12 mouse cellular contexts compared by ENCODE assay signal in the genomic region with DNA sequence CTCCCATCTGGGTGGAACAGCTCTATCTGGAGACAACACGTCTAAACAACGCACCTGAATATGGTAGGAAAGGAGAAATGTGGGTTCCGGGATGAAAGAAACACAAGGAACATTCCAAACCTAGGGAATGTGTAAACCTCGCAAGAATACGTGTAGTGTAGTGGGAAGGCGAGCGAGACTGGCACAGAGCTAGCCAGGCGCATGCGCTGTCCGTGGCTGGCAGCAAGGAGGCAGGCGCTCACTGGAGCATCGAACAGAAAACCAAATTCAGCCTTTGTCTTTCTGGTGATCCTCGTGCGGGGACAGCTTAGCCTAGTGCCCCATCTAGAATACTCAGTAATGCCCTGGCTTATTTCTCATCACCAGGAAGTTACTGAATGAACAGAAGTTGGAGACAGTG. TPM values are rescaled to one million over a fixed set of nuclear protein-coding genes. Genes with fewer than 3 reads are reported as not detected.
DNase-seq lines count a peak whose midpoint lies in the region; ATAC-seq and TF ChIP-seq lines count a peak whose summit lies in the region.
"Had no signal": no experiment of that assay in that cellular context is flagged by ENCODE, and none has a peak within 500 bp of the region (broad histone marks: within the 10 kb centered on the region; RNA-seq: fewer than 3 reads in every experiment).

No protein-coding gene starts in this region.

- peaks cover 9% of the 10 kb centered on the region for H3K4me1 ChIP-seq in testis, adult 2 months (ENCODE audit: control insufficient read depth, insufficient read depth, low read length)
- H3K4me1 ChIP-seq in kidney, embryonic 15.5 days = peaks cover 25% of the 10 kb centered on the region
- H3K4me1 ChIP-seq in heart, embryonic 12.5 days (replicated peaks) = peaks cover 15% of the 10 kb centered on the region

- H3K36me3 ChIP-seq in testis, adult 2 months (ENCODE audit: control insufficient read depth, insufficient read depth, low read length) = no peaks in the 10 kb centered on the region
- no peaks in the 10 kb centered on the region for H3K36me3 ChIP-seq in kidney, embryonic 15.5 days
- no peaks in the 10 kb centered on the region for H3K36me3 ChIP-seq in splenic B cell, adult 2 months (ENCODE audit: control insufficient read depth, insufficient read depth, low read length, poor library complexity, severe bottlenecking)
- H3K36me3 ChIP-seq in heart, embryonic 12.5 days = no peaks in the 10 kb centered on the region

- H3K9me3 ChIP-seq in kidney, embryonic 15.5 days (replicated peaks) = no peaks in the 10 kb centered on the region
- H3K9me3 ChIP-seq in heart, embryonic 12.5 days (replicated peaks) = no peaks in the 10 kb centered on the region

- DNase-seq in kidney, adult 9 months = peak; percentile 30
- DNase-seq in kidney, adult 11 months = no peak
- DNase-seq in testis, postnatal 14 days (ENCODE audit: low spot score) = no peak
- DNase-seq in splenic B cell, adult 2 months (ENCODE audit: low read depth, low spot score) = peak; percentile 7
- DNase-seq: heart, postnatal 4 days; layer of hippocampus, postnatal 36 days; right cerebral cortex, postnatal 14 days had no signal

- WGBS in kidney, embryonic 15.5 days = 80% methylated on average over 14 of the region's 14 CpGs
- WGBS in heart, embryonic 12.5 days = 71% methylated on average over 14 of the region's 14 CpGs

- no peak for TF ChIP-seq POLR2A in testis, adult 2 months (IDR thresholded peaks at IDR 0.05; ENCODE audit: control insufficient read depth, low read depth, low read length)

- H3K27me3 ChIP-seq in testis, adult 2 months (ENCODE audit: control insufficient read depth, insufficient read depth, low read length) = no peaks in the 10 kb centered on the region
- no peaks in the 10 kb centered on the region for H3K27me3 ChIP-seq in kidney, embryonic 15.5 days
- no peaks in the 10 kb centered on the region for H3K27me3 ChIP-seq in splenic B cell, adult 2 months (ENCODE audit: control insufficient read depth, insufficient read depth, low read length, poor library complexity, severe bottlenecking)
- no peaks in the 10 kb centered on the region for H3K27me3 ChIP-seq in heart, embryonic 12.5 days (replicated peaks)

- peak overlapping the region; percentile 0; the same call in 1 of the 2 replicates for H3K4me3 ChIP-seq in testis, adult 2 months (ENCODE audit: control insufficient read depth, low read depth, low read length)
- H3K4me3 ChIP-seq in kidney, embryonic 15.5 days (replicated peaks) = no peak overlapping the region
- no peak overlapping the region for H3K4me3 ChIP-seq in heart, embryonic 12.5 days

- no peak for ATAC-seq in kidney, embryonic 15.5 days (replicated peaks; ENCODE audit: low FRiP score)
- ATAC-seq in heart, embryonic 12.5 days (ENCODE audit: insufficient number of reproducible peaks, low FRiP score) = no peak
- ATAC-seq: intestine, embryonic 16.5 days had no signal

- no peak overlapping the region for H3K4me2 ChIP-seq in kidney, embryonic 15.5 days
- no peak overlapping the region for H3K4me2 ChIP-seq in heart, embryonic 12.5 days

- no peak overlapping the region for H3K9ac ChIP-seq in kidney, embryonic 15.5 days
- H3K9ac ChIP-seq in heart, embryonic 12.5 days = no peak overlapping the region

- H3K27ac ChIP-seq in testis, adult 2 months (ENCODE audit: control insufficient read depth, insufficient read depth, low read depth, low read length) = no peak overlapping the region
- H3K27ac ChIP-seq in kidney, embryonic 15.5 days = peak overlapping the region; percentile 72
- H3K27ac ChIP-seq in heart, embryonic 12.5 days (ENCODE audit: poor library complexity, severe bottlenecking) = no peak overlapping the region

- no peak for TF ChIP-seq CTCF in testis, adult 2 months (IDR thresholded peaks at IDR 0.05; ENCODE audit: control insufficient read depth, insufficient read depth, insufficient replicate concordance, low read depth, low read length)

RNA-seq across cellular contexts. Expression of gene Habp2, which starts 23.2 kb away (rescaled TPM):
- 0.13 TPM in 1 of 2 replicates, not detected in the other for polyA plus RNA-seq in testis, adult 2 months (2012; rRNA removed)
- 30.8 and 31.2 TPM in 2 replicates for polyA plus RNA-seq in kidney, embryonic 15.5 days (2015; fragmentation: Nextera tagmentation; extraction: Ambion mirVana)
- polyA plus RNA-seq in heart, embryonic 12.5 days (2016; fragmentation: Nextera tagmentation; extraction: Ambion mirVana) = 1.1 and 1.9 TPM in 2 replicates
- polyA plus RNA-seq: cortical plate, adult 2 months had no signal

Comparison
In these comparisons a context has a peak if more than half of its experiments do, and no peak if none do; other contexts are left out.
1. DNase-seq: peak in kidney, adult 9 months (single experiment) and splenic B cell, adult 2 months (single experiment); none in kidney, adult 11 months (single experiment) and testis, postnatal 14 days (single experiment).
2. RNA of gene Habp2, which starts 23.2 kb away (polyA plus RNA-seq): 30.8 to 31.2 TPM in kidney, embryonic 15.5 days; 1.1 to 1.9 TPM in heart, embryonic 12.5 days and 0.13 TPM in testis, adult 2 months; every median in the first group is over 10 times any median in the second.